Mouse (Mus musculus) layer of hippocampus, adult 9-11 months (tissue): Measurements from ENCODE around the gene Mss51.
A peak's percentile ranks its signal among the peaks of the same experiment; 100 is the strongest.

Experiments used
- DNase-seq: peaks from one replicate; pipeline ENCODE4 v3.0.0; 2022

Gene Mss51

DNA sequence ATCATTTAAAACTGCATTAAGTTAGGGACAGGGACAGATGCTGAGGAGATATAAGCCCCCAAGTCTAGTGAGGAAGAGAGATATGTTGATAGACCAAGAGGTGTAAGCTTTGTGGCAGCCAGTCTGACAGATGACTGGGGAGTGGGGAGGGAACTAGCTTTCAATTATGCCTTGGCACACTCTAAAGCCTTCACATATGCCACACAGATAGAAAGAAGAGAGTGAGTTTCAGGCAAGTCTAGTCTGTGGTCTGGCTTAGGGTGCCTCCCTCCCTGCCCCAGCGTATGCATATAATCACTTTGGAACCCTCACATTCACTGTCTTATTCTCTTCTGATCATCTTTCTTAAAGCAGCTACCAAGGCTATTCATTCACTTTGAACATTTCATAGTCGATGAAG, 45.4 kb downstream of the Mss51 start:
- peak; percentile 28 for DNase-seq

DNA sequence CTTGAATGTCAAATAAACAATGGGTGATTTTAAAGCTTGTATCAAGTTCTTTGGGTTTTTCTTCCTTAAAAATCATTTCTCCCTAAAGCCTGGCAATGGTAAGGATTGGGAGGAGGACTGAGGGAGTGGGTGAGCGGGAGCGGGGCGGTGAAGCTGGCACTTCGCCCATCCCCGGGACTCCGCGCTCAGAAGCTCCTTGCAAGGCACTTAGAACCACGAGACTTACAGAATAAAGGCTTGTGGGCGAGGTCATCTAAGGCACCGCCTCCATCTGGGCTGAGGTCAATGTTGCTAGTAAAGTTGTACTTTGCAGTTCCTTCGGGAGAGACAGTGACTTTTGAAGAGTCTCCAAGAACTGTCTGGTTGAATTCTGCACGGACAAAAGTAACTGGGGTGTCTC, 49.5 kb downstream of the Mss51 start:
- no peak for DNase-seq

DNA sequence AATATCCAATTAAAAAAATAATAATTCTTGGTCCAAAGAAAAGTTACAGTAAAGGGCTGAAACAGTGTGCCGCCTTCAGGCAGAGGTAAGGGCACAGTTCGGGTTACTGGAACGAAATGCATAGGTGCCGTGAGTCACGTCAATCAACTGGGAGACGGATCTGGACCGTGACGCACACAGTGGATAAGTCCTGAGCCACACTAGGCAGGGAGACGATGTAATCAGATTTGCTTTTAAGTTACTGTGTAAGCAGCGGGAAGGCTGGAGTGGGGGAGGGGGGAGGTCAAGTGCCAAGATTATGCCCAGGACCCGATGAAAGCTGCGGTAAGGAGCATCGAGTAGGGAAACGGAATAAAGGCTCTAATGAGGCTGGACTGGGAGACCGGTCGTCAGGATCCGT, 54.4 kb downstream of the Mss51 start:
- no peak for DNase-seq

DNA sequence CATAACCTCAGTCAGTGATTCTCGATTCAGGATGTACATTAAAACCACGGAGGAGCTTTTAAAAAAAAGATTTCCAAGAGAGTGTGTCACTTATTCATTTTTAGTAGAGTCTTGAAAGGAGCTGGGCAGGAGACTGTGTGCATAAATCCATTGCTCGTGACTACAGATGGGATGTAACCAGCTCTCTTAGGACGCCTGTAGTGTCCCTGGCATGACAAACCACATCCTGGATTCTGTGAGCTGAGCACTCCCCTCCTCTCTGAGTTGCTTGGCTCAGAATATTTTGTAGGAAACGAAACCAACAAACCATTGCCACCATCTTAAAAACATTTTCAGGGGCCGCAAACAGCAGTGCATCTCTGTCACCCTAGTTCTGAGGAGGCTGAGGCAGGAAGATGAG, 59.7 kb downstream of the Mss51 start:
- no peak for DNase-seq
